Mouse (Mus musculus) MEL (cell line): ENCODE results near the gene Fthl17d. TPM values are rescaled to one million over a fixed set of nuclear protein-coding genes. Genes with fewer than 3 reads are reported as not detected.

Experiments used
- polyA plus RNA-seq, 2 experiments: library from polyadenylated mRNA; stranded (reverse) in 1 of 2; unstranded in 1 of 2; fragments of >175 nt in 1 of 2; fragments of >200 nt in 1 of 2; gene quantifications; 2 replicates each; pipeline versions ENCODE4 v1.2.1 to v1.2.4; 2012; ENCODE audit warnings: low replicate concordance in 2 of 2, low read depth in 1 of 2; ENCODE audit not compliant: insufficient read length in 2 of 2, insufficient read depth in 1 of 2, missing spikeins in 1 of 2
- total RNA-seq: library from RNA; depleted of rRNA; stranded (reverse); fragments of 300-350 nt; gene quantifications from 2 replicates; pipeline ENCODE4 v1.2.3, GENCODE M21; 2012; rRNA removed

Fthl17d gene
- total and polyA plus RNA-seq, 3 experiments: not detected

Other genes with a start within 250 kb of the Fthl17d start
- not detected in 2 replicates for gene Ssx9, start 238.3 kb downstream of the Fthl17d start, total RNA-seq
- not detected for gene Ssx9, start 238.3 kb downstream of the Fthl17d start, polyA plus RNA-seq
- gene Ssxb5, start 183.1 kb downstream of the Fthl17d start, total RNA-seq: not detected in 2 replicates
- gene Ssxb5, start 183.1 kb downstream of the Fthl17d start, polyA plus RNA-seq: not detected
- gene Gm6592, start 142.8 kb downstream of the Fthl17d start, total RNA-seq: not detected in 2 replicates
- gene Gm6592, start 142.8 kb downstream of the Fthl17d start, polyA plus RNA-seq: not detected
- 1.3 and 2.0 TPM in 2 replicates for gene Gm5751, start 112.5 kb downstream of the Fthl17d start, total RNA-seq
- 1 to 10 TPM in 1 of 2 experiments, not detected in 1; 2.1 TPM for gene Gm5751, start 112.5 kb downstream of the Fthl17d start, polyA plus RNA-seq
- not detected in 2 replicates for gene B630019K06Rik, start 94.4 kb downstream of the Fthl17d start, total RNA-seq
- gene B630019K06Rik, start 94.4 kb downstream of the Fthl17d start, polyA plus RNA-seq: under 1 TPM in 1 of 2 experiments, not detected in 1; 0.03 TPM
- not detected in 2 replicates for gene Fthl17b, start 23.8 kb downstream of the Fthl17d start, total RNA-seq
- gene Fthl17b, start 23.8 kb downstream of the Fthl17d start, polyA plus RNA-seq: not detected
- gene Fthl17c, start 10.2 kb downstream of the Fthl17d start, total RNA-seq: not detected in 2 replicates
- gene Fthl17c, start 10.2 kb downstream of the Fthl17d start, polyA plus RNA-seq: not detected
- not detected in 2 replicates for gene Fthl17e, start 46.7 kb upstream of the Fthl17d start, total RNA-seq
- gene Fthl17e, start 46.7 kb upstream of the Fthl17d start, polyA plus RNA-seq: not detected
- gene Fthl17f, start 76.3 kb upstream of the Fthl17d start, total RNA-seq: not detected in 2 replicates
- gene Fthl17f, start 76.3 kb upstream of the Fthl17d start, polyA plus RNA-seq: not detected
- not detected in 2 replicates for gene 4930402K13Rik, start 117.8 kb upstream of the Fthl17d start, total RNA-seq
- gene 4930402K13Rik, start 117.8 kb upstream of the Fthl17d start, polyA plus RNA-seq: not detected
- gene Lancl3, start 213.1 kb upstream of the Fthl17d start, total RNA-seq: not detected in 2 replicates
- under 1 TPM in 1 of 2 experiments, not detected in 1; 0.03 TPM for gene Lancl3, start 213.1 kb upstream of the Fthl17d start, polyA plus RNA-seq